Mouse (Mus musculus): ENCODE data around the gene Rpl23a. TPM values are rescaled to one million over a fixed set of nuclear protein-coding genes. Genes with fewer than 3 reads are reported as not detected.

The Rpl23a gene
- polyA plus RNA-seq, 1 experiment from 2014 or later, result 1,161 TPM

GRCm38 (mm10) chr11:78161169-78161568 lies 22.2 kb downstream of the Rpl23a start:
- H3K36me3 ChIP-seq (ENCODE audit: control insufficient read depth, insufficient read depth, low read length), result peaks cover 21% of the 10 kb centered on the region
- ATAC-seq (replicated peaks; ENCODE audit: low FRiP score) (no peak), DNase-seq (ENCODE audit: low spot score) (no peak)
- peaks cover 19% of the 10 kb centered on the region for H3K4me1 ChIP-seq (replicated peaks; ENCODE audit: control insufficient read depth, insufficient read depth, low read length)
- H3K9me3 ChIP-seq (ENCODE audit: control insufficient read depth, low read length), result no peaks in the 10 kb centered on the region
- no peak overlapping the region for H3K27ac ChIP-seq (ENCODE audit: low read depth, low read length)
- no peak overlapping the region for H3K4me2 ChIP-seq (ENCODE audit: low read depth, low read length, severe bottlenecking)
- 0 out of 2 replicates have a peak, but pooled peaks cover 1% of the 10 kb centered on the region for H3K27me3 ChIP-seq (ENCODE audit: control insufficient read depth, insufficient read depth, low read length)
- H3K9ac ChIP-seq (ENCODE audit: low read length), result no peak overlapping the region
- no peak overlapping the region for H3K4me3 ChIP-seq (ENCODE audit: low read depth, low read length)
- WGBS, result 95% methylated on average over 14 of the region's 14 CpGs

GRCm38 (mm10) chr11:78160675-78161074 lies 22.7 kb downstream of the Rpl23a start:
- Histone ChIP-seq H3K4me3 (ENCODE audit: low read depth, low read length) (no peak overlapping the region), H3K9ac (ENCODE audit: low read length) (no peak overlapping the region), H3K9me3 (ENCODE audit: control insufficient read depth, low read length) (no peaks in the 10 kb centered on the region), H3K4me2 (ENCODE audit: low read depth, low read length, severe bottlenecking) (no peak overlapping the region), H3K4me1 (replicated peaks; ENCODE audit: control insufficient read depth, insufficient read depth, low read length) (peaks cover 15% of the 10 kb centered on the region), H3K27me3 (ENCODE audit: control insufficient read depth, insufficient read depth, low read length) (no peaks in the 10 kb centered on the region), H3K36me3 (ENCODE audit: control insufficient read depth, insufficient read depth, low read length) (peaks cover 21% of the 10 kb centered on the region), H3K27ac (ENCODE audit: low read depth, low read length) (no peak overlapping the region)
- WGBS, result 89% methylated on average over 3 of the region's 3 CpGs
- DNase-seq (ENCODE audit: low spot score) (no peak), ATAC-seq (replicated peaks; ENCODE audit: low FRiP score) (no peak)

- 94% methylated on average over 18 of the region's 18 CpGs for WGBS
- peaks cover 21% of the 10 kb centered on the region for H3K36me3 ChIP-seq (ENCODE audit: control insufficient read depth, insufficient read depth, low read length)
- no peak overlapping the region for H3K9ac ChIP-seq (ENCODE audit: low read length)
- ATAC-seq (replicated peaks; ENCODE audit: low FRiP score), result no peak
- H3K27me3 ChIP-seq (ENCODE audit: control insufficient read depth, insufficient read depth, low read length), result no peaks in the 10 kb centered on the region
- no peak for DNase-seq (ENCODE audit: low spot score)
- H3K4me2 ChIP-seq (ENCODE audit: low read depth, low read length, severe bottlenecking), result no peak overlapping the region
- H3K4me1 ChIP-seq (replicated peaks; ENCODE audit: control insufficient read depth, insufficient read depth, low read length), result peaks cover 13% of the 10 kb centered on the region
- no peaks in the 10 kb centered on the region for H3K9me3 ChIP-seq (ENCODE audit: control insufficient read depth, low read length)
- H3K4me3 ChIP-seq (ENCODE audit: low read depth, low read length), result no peak overlapping the region
- no peak overlapping the region for H3K27ac ChIP-seq (ENCODE audit: low read depth, low read length)
Measured at GRCm38 (mm10) chr11:78160171-78160570, 23.2 kb downstream of the Rpl23a start.

GRCm38 (mm10) chr11:78159557-78159956 lies 23.8 kb downstream of the Rpl23a start:
- Histone ChIP-seq H3K4me2 (ENCODE audit: low read depth, low read length, severe bottlenecking) (no peak overlapping the region), H3K27me3 (ENCODE audit: control insufficient read depth, insufficient read depth, low read length) (no peaks in the 10 kb centered on the region), H3K9me3 (ENCODE audit: control insufficient read depth, low read length) (no peaks in the 10 kb centered on the region), H3K4me3 (ENCODE audit: low read depth, low read length) (no peak overlapping the region), H3K9ac (ENCODE audit: low read length) (no peak overlapping the region), H3K27ac (ENCODE audit: low read depth, low read length) (no peak overlapping the region), H3K4me1 (replicated peaks; ENCODE audit: control insufficient read depth, insufficient read depth, low read length) (peaks cover 13% of the 10 kb centered on the region), H3K36me3 (ENCODE audit: control insufficient read depth, insufficient read depth, low read length) (peaks cover 24% of the 10 kb centered on the region)
- whole genome bisulfite sequencing, result 76% methylated on average over 7 of the region's 7 CpGs
- no peak for DNase-seq (ENCODE audit: low spot score)
- ATAC-seq (replicated peaks; ENCODE audit: low FRiP score), result no peak

- H3K9ac ChIP-seq (ENCODE audit: low read length), result no peak overlapping the region
- 23% methylated on average over 2 of the region's 2 CpGs for WGBS
- 0 out of 2 replicates have a peak, but pooled peaks have one; percentile 17 for ATAC-seq (replicated peaks; ENCODE audit: low FRiP score)
- DNase-seq (ENCODE audit: low spot score), result peak; percentile 86
- peaks cover 26% of the 10 kb centered on the region for H3K36me3 ChIP-seq (ENCODE audit: control insufficient read depth, insufficient read depth, low read length)
- no peaks in the 10 kb centered on the region for H3K9me3 ChIP-seq (ENCODE audit: control insufficient read depth, low read length)
- no peak overlapping the region for H3K27ac ChIP-seq (ENCODE audit: low read depth, low read length)
- H3K4me1 ChIP-seq (replicated peaks; ENCODE audit: control insufficient read depth, insufficient read depth, low read length), result peaks cover 13% of the 10 kb centered on the region
- no peaks in the 10 kb centered on the region for H3K27me3 ChIP-seq (ENCODE audit: control insufficient read depth, insufficient read depth, low read length)
- H3K4me2 ChIP-seq (ENCODE audit: low read depth, low read length, severe bottlenecking), result no peak overlapping the region
- H3K4me3 ChIP-seq (ENCODE audit: low read depth, low read length), result no peak overlapping the region
Measured at GRCm38 (mm10) chr11:78159096-78159495, 24.3 kb downstream of the Rpl23a start.

- no peak overlapping the region for H3K27ac ChIP-seq (ENCODE audit: low read depth, low read length)
- DNase-seq (ENCODE audit: low spot score) (no peak), ATAC-seq (replicated peaks; ENCODE audit: low FRiP score) (no peak)
- H3K4me2 ChIP-seq (ENCODE audit: low read depth, low read length, severe bottlenecking), result no peak overlapping the region
- H3K9ac ChIP-seq (ENCODE audit: low read length), result no peak overlapping the region
- no peaks in the 10 kb centered on the region for H3K9me3 ChIP-seq (ENCODE audit: control insufficient read depth, low read length)
- H3K36me3 ChIP-seq (ENCODE audit: control insufficient read depth, insufficient read depth, low read length), result peaks cover 23% of the 10 kb centered on the region
- H3K27me3 ChIP-seq (ENCODE audit: control insufficient read depth, insufficient read depth, low read length), result no peaks in the 10 kb centered on the region
- 76% methylated on average over 6 of the region's 6 CpGs for WGBS
- H3K4me1 ChIP-seq (replicated peaks; ENCODE audit: control insufficient read depth, insufficient read depth, low read length), result 0 out of 2 replicates have a peak, but pooled peaks cover 2% of the 10 kb centered on the region
- no peak overlapping the region for H3K4me3 ChIP-seq (ENCODE audit: low read depth, low read length)
Measured at GRCm38 (mm10) chr11:78156156-78156699, 27.2 kb downstream of the Rpl23a start.

- WGBS, result 70% methylated on average over 5 of the region's 5 CpGs
- Histone ChIP-seq H3K9ac (ENCODE audit: low read length) (no peak overlapping the region), H3K4me3 (ENCODE audit: low read depth, low read length) (no peak overlapping the region), H3K27ac (ENCODE audit: low read depth, low read length) (peak overlapping the region; percentile 7; the same call in 1 of the 2 replicates), H3K4me1 (replicated peaks; ENCODE audit: control insufficient read depth, insufficient read depth, low read length) (0 out of 2 replicates have a peak, but pooled peaks cover 2% of the 10 kb centered on the region), H3K36me3 (ENCODE audit: control insufficient read depth, insufficient read depth, low read length) (peaks cover 23% of the 10 kb centered on the region), H3K27me3 (ENCODE audit: control insufficient read depth, insufficient read depth, low read length) (no peaks in the 10 kb centered on the region), H3K9me3 (ENCODE audit: control insufficient read depth, low read length) (no peaks in the 10 kb centered on the region), H3K4me2 (ENCODE audit: low read depth, low read length, severe bottlenecking) (no peak overlapping the region)
- no peak for DNase-seq (ENCODE audit: low spot score)
- ATAC-seq (replicated peaks; ENCODE audit: low FRiP score), result no peak
Measured at GRCm38 (mm10) chr11:78155674-78156073, 27.7 kb downstream of the Rpl23a start.

- WGBS, result 92% methylated on average over 13 of the region's 13 CpGs
- no peaks in the 10 kb centered on the region for H3K9me3 ChIP-seq (ENCODE audit: control insufficient read depth, low read length)
- DNase-seq (ENCODE audit: low spot score) (no peak), ATAC-seq (replicated peaks; ENCODE audit: low FRiP score) (0 out of 2 replicates have a peak, but pooled peaks have one; percentile 27)
- no peaks in the 10 kb centered on the region for H3K27me3 ChIP-seq (ENCODE audit: control insufficient read depth, insufficient read depth, low read length)
- H3K4me2 ChIP-seq (ENCODE audit: low read depth, low read length, severe bottlenecking), result no peak overlapping the region
- H3K4me3 ChIP-seq (ENCODE audit: low read depth, low read length), result no peak overlapping the region
- H3K36me3 ChIP-seq (ENCODE audit: control insufficient read depth, insufficient read depth, low read length), result peaks cover 15% of the 10 kb centered on the region
- H3K27ac ChIP-seq (ENCODE audit: low read depth, low read length), result no peak overlapping the region
- H3K4me1 ChIP-seq (replicated peaks; ENCODE audit: control insufficient read depth, insufficient read depth, low read length), result no peaks in the 10 kb centered on the region
- no peak overlapping the region for H3K9ac ChIP-seq (ENCODE audit: low read length)
Measured at GRCm38 (mm10) chr11:78153778-78154177, 29.6 kb downstream of the Rpl23a start.

Measured in forebrain, embryonic 11.5 days (tissue).